Mouse (Mus musculus): ENCODE measurements at regions not wholly inside any gene's neighbourhood (a gene's known extent, or its start where the extent isn't known, plus 50 kb on each side); places are given as distances from the start of the nearest gene placed in this dataset.
A peak's percentile ranks its signal among the peaks of the same experiment; 100 is the strongest.
"Not testable (repeated sequence)": the region's sequence is repeated elsewhere in the genome, so short reads cannot be mapped to it uniquely, and the experiment has no call there.

- DNase-seq, result peak; percentile 78 to 81
These were observed 86.9 kb downstream of the Bdh1 start for GRCm38 (mm10) chr16:31508981-31509380.

- DNase-seq, result no peak
These were observed 88.0 kb downstream of the Bdh1 start for GRCm38 (mm10) chr16:31510097-31510496.

GRCm38 (mm10) chr16:31518816-31519215, 96.7 kb downstream of the Bdh1 start:
- DNase-seq, result no peak

- DNase-seq, result no peak
These were observed 98.0 kb downstream of the Bdh1 start for GRCm38 (mm10) chr16:31520081-31520480.

GRCm38 (mm10) chr16:31521786-31522185, 99.7 kb downstream of the Bdh1 start:
- DNase-seq, result no peak

GRCm38 (mm10) chr16:31526711-31527344, 104.7 kb downstream of the Bdh1 start:
- DNase-seq, result no peak

GRCm38 (mm10) chr16:31528596-31529283, 106.7 kb downstream of the Bdh1 start:
- DNase-seq, result no peak

- no peak for DNase-seq
These were observed 107.3 kb downstream of the Bdh1 start for GRCm38 (mm10) chr16:31529284-31529958.

GRCm38 (mm10) chr16:31530090-31530489, 108.0 kb downstream of the Bdh1 start:
- no peak for DNase-seq

- no peak for DNase-seq
These were observed 111.2 kb downstream of the Bdh1 start for GRCm38 (mm10) chr16:31533196-31533777.

GRCm38 (mm10) chr16:31534923-31535523, 112.9 kb downstream of the Bdh1 start:
- DNase-seq, result no peak

GRCm38 (mm10) chr16:31536328-31536727, 114.2 kb downstream of the Bdh1 start:
- DNase-seq, result no peak

GRCm38 (mm10) chr16:31538606-31539005, 116.5 kb downstream of the Bdh1 start:
- DNase-seq, result no peak

GRCm38 (mm10) chr16:31543499-31544170, 119.6 kb upstream of the Dlg1 start:
- no peak for DNase-seq

- DNase-seq, result no peak
These were observed 117.0 kb upstream of the Dlg1 start for GRCm38 (mm10) chr16:31546062-31546827.

GRCm38 (mm10) chr16:31546828-31547224, 116.4 kb upstream of the Dlg1 start:
- peak in 1 of 2 experiments; percentile 20 for DNase-seq

GRCm38 (mm10) chr16:31547391-31547790, 115.9 kb upstream of the Dlg1 start:
- DNase-seq, result no peak

- no peak for DNase-seq
These were observed 113.3 kb upstream of the Dlg1 start for GRCm38 (mm10) chr16:31549975-31550374.

GRCm38 (mm10) chr16:31550539-31550938, 112.7 kb upstream of the Dlg1 start:
- DNase-seq, result not testable (repeated sequence)

- DNase-seq, result no peak
These were observed 111.7 kb upstream of the Dlg1 start for GRCm38 (mm10) chr16:31551416-31552151.

Measured in layer of hippocampus, postnatal 36 days (tissue).